25 mouse cellular contexts compared by ENCODE assay signal in the genomic region with DNA sequence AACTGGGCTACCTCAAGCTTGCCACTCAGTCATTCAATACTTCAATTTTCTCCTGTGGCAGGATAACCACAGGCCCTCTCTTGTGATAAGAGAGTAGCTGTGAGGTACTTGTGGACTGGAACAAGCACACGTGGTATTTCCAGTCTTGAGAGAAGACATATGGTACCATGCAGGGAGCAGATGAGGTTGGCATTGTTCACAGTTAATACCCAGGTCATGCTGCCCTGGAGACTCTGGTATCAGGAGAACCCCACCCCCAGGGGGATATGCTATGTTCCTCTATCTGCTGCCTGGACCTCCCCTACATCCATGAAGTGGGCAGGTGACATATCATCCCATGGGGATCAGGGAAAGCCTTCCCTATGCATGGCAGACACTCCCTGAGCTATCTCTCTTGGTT. TPM values are rescaled to one million over a fixed set of nuclear protein-coding genes. Genes with fewer than 3 reads are reported as not detected.
DNase-seq lines count a peak whose midpoint lies in the region; ATAC-seq and TF ChIP-seq lines count a peak whose summit lies in the region.
"Had no signal": no experiment of that assay in that cellular context is flagged by ENCODE, and none has a peak within 500 bp of the region (broad histone marks: within the 10 kb centered on the region; RNA-seq: fewer than 3 reads in every experiment).

No protein-coding gene starts in this region.

- TF ChIP-seq CTCF in layer of hippocampus, adult 2 months (conservative IDR thresholded peaks at IDR 0.05): no peak

- peak; percentile 60 for ATAC-seq in cerebellum, adult (ENCODE audit: insufficient number of reproducible peaks, low FRiP score, low TSS enrichment)
- ATAC-seq: activated CD4-positive, CD25-positive, alpha-beta regulatory T cell, adult 4 months; CD4-positive, CD25-positive, alpha-beta regulatory T cell, adult 4 months; forebrain, embryonic 14.5 days; forebrain, embryonic 16.5 days; Patski had no signal

- DNase-seq in cerebellum, adult 8-10 months: no peak
- peak; percentile 68 for DNase-seq in cerebellum, adult 9-10 months
- DNase-seq in cerebellum, adult 11 months: no peak
- DNase-seq in layer of hippocampus, adult 2 months (ENCODE audit: low spot score in 2 of 2): no peak
- no peak for DNase-seq in layer of hippocampus, adult 11-12 months (ENCODE audit: low spot score)
- peak; percentile 75 for DNase-seq in brain, adult 2 months (ENCODE audit: low read depth, low spot score)
- DNase-seq: adrenal gland, adult 8-10 months; adrenal gland, postnatal 14 days; adrenal gland, postnatal 36 days; B cell, adult 2 months; embryo, embryonic 11 days had no signal

- H3K27ac ChIP-seq in layer of hippocampus, adult 2 months: peak overlapping the region; percentile 58; the same call in 1 of the 2 replicates
- H3K27ac ChIP-seq: embryonic facial prominence, embryonic 13.5 days; embryonic facial prominence, embryonic 15.5 days; forebrain, embryonic 10.5 days; forebrain, embryonic 12.5 days had no signal

- H3K4me3 ChIP-seq in layer of hippocampus, adult 2 months: no peak overlapping the region
- H3K4me3 ChIP-seq: embryonic facial prominence, embryonic 13.5 days; embryonic facial prominence, embryonic 15.5 days; erythroblast, embryonic 14.5 days; forebrain, embryonic 10.5 days; forebrain, embryonic 12.5 days had no signal

RNA-seq across cellular contexts. Expression of gene Wnt7a, which starts 27.9 kb away (rescaled TPM):
- 10 to 100 TPM; 18.0 to 25.3 TPM for total RNA-seq in layer of hippocampus, adult 2 months (2021)
- total RNA-seq: adrenal gland, adult 18-20 months; adrenal gland, adult 8-10 months; adrenal gland, postnatal 14 days; adrenal gland, postnatal 36 days; CH12.LX; common myeloid progenitor, adult 5-6 weeks had no signal

Comparison
In these comparisons a context has a peak if more than half of its experiments do, and no peak if none do; other contexts are left out.
1. DNase-seq: peak in cerebellum, adult 9-10 months (single experiment) and brain, adult 2 months (single experiment); none in cerebellum, adult 8-10 months (single experiment), cerebellum, adult 11 months (single experiment), layer of hippocampus, adult 2 months (0 of 2) and layer of hippocampus, adult 11-12 months (single experiment).